Mouse (Mus musculus): Measurements from ENCODE around the gene Rnasek. TPM values are rescaled to one million over a fixed set of nuclear protein-coding genes. Genes with fewer than 3 reads are reported as not detected.

The Rnasek gene
- total RNA-seq, 2 experiments from 2014 or later = 29.7 to 221 TPM

GRCm38 (mm10) chr11:70191188-70191587 is 48.5 kb downstream of the Rnasek start:
- no peak for ATAC-seq (ENCODE audit: poor library complexity, severe bottlenecking)

GRCm38 (mm10) chr11:70189319-70190134 is 50.1 kb downstream of the Rnasek start:
- no peak for ATAC-seq (ENCODE audit: poor library complexity, severe bottlenecking)

Other genes with a start within 250 kb of the Rnasek start
- gene Gabarap, start 248.7 kb downstream of the Rnasek start, total RNA-seq (2015) = 843 and 872 TPM in 2 replicates
- gene Gabarap, start 248.7 kb downstream of the Rnasek start, total RNA-seq (2017) = 599 and 651 TPM in 2 replicates
- gene Phf23, start 244.1 kb downstream of the Rnasek start, total RNA-seq (2015) = 34.0 and 37.0 TPM in 2 replicates
- 42.5 and 45.8 TPM in 2 replicates for gene Phf23, start 244.1 kb downstream of the Rnasek start, total RNA-seq (2017)
- gene Dvl2, start 239.2 kb downstream of the Rnasek start, total RNA-seq (2015) = 7.9 and 9.3 TPM in 2 replicates
- 12.7 and 16.9 TPM in 2 replicates for gene Dvl2, start 239.2 kb downstream of the Rnasek start, total RNA-seq (2017)
- gene Acadvl, start 224.4 kb downstream of the Rnasek start, total RNA-seq (2015) = 32.7 and 35.0 TPM in 2 replicates
- gene Acadvl, start 224.4 kb downstream of the Rnasek start, total RNA-seq (2017) = 31.7 and 37.0 TPM in 2 replicates
- gene Dlg4, start 222.9 kb downstream of the Rnasek start, total RNA-seq (2015) = 5.2 and 10.1 TPM in 2 replicates
- 1.3 and 3.7 TPM in 2 replicates for gene Dlg4, start 222.9 kb downstream of the Rnasek start, total RNA-seq (2017)
- not detected in 2 replicates for gene Asgr1, start 185.8 kb downstream of the Rnasek start, total RNA-seq (2015)
- gene Asgr1, start 185.8 kb downstream of the Rnasek start, total RNA-seq (2017) = not detected in 2 replicates
- gene Asgr2, start 147.2 kb downstream of the Rnasek start, total RNA-seq (2015) = 0.16 and 0.27 TPM in 2 replicates
- gene Asgr2, start 147.2 kb downstream of the Rnasek start, total RNA-seq (2017) = 2.1 and 3.0 TPM in 2 replicates
- 3.3 and 4.5 TPM in 2 replicates for gene Mgl2, start 109.5 kb downstream of the Rnasek start, total RNA-seq (2015)
- 3.3 and 4.5 TPM in 2 replicates for gene Mgl2, start 109.5 kb downstream of the Rnasek start, total RNA-seq (2017)
- gene Clec10a, start 83.6 kb downstream of the Rnasek start, total RNA-seq (2015) = 34.6 and 35.3 TPM in 2 replicates
- 35.5 and 36.5 TPM in 2 replicates for gene Clec10a, start 83.6 kb downstream of the Rnasek start, total RNA-seq (2017)
- gene Slc16a11, start 27.1 kb downstream of the Rnasek start, total RNA-seq (2015) = not detected in 2 replicates
- not detected in 2 replicates for gene Slc16a11, start 27.1 kb downstream of the Rnasek start, total RNA-seq (2017)
- 1.9 and 2.5 TPM in 2 replicates for gene Slc16a13, start 18.8 kb downstream of the Rnasek start, total RNA-seq (2015)
- 2.3 and 7.7 TPM in 2 replicates for gene Slc16a13, start 18.8 kb downstream of the Rnasek start, total RNA-seq (2017)
- gene Bcl6b, start 10.0 kb downstream of the Rnasek start, total RNA-seq (2015) = 0.04 and 0.27 TPM in 2 replicates
- gene Bcl6b, start 10.0 kb downstream of the Rnasek start, total RNA-seq (2017) = not detected in 2 replicates
- 74.4 and 77.6 TPM in 2 replicates for gene 0610010K14Rik, start 1.9 kb downstream of the Rnasek start, total RNA-seq (2015)
- gene 0610010K14Rik, start 1.9 kb downstream of the Rnasek start, total RNA-seq (2017) = 25.6 and 31.5 TPM in 2 replicates
- gene Gm21988, start within 50 bp of the Rnasek start, total RNA-seq (2015) = 4.0 and 5.2 TPM in 2 replicates
- 0.11 and 4.3 TPM in 2 replicates for gene Gm21988, start within 50 bp of the Rnasek start, total RNA-seq (2017)
- gene Alox12, start 15.5 kb upstream of the Rnasek start, total RNA-seq (2015) = not detected in 2 replicates
- gene Alox12, start 15.5 kb upstream of the Rnasek start, total RNA-seq (2017) = not detected in 2 replicates
- 0.98 and 1.5 TPM in 2 replicates for gene Alox12e, start 82.8 kb upstream of the Rnasek start, total RNA-seq (2015)
- 1.2 and 1.7 TPM in 2 replicates for gene Alox12e, start 82.8 kb upstream of the Rnasek start, total RNA-seq (2017)
- gene Alox15, start 112.2 kb upstream of the Rnasek start, total RNA-seq (2015) = 62.7 and 71.5 TPM in 2 replicates
- gene Alox15, start 112.2 kb upstream of the Rnasek start, total RNA-seq (2017) = 72.8 and 74.4 TPM in 2 replicates
- gene Pelp1, start 170.2 kb upstream of the Rnasek start, total RNA-seq (2015) = 12.1 and 13.2 TPM in 2 replicates
- gene Pelp1, start 170.2 kb upstream of the Rnasek start, total RNA-seq (2017) = 5.8 and 7.4 TPM in 2 replicates
- 140 and 157 TPM in 2 replicates for gene Arrb2, start 192.8 kb upstream of the Rnasek start, total RNA-seq (2015)
- gene Arrb2, start 192.8 kb upstream of the Rnasek start, total RNA-seq (2017) = 125 and 141 TPM in 2 replicates
- 42.2 and 64.0 TPM in 2 replicates for gene Med11, start 212.1 kb upstream of the Rnasek start, total RNA-seq (2015)
- 47.8 and 55.3 TPM in 2 replicates for gene Med11, start 212.1 kb upstream of the Rnasek start, total RNA-seq (2017)
- gene Zmynd15, start 219.6 kb upstream of the Rnasek start, total RNA-seq (2015) = 0.13 TPM in 1 of 2 replicates, not detected in the other
- gene Zmynd15, start 219.6 kb upstream of the Rnasek start, total RNA-seq (2017) = 0.04 TPM in 1 of 2 replicates, not detected in the other
- gene Cxcl16, start 220.1 kb upstream of the Rnasek start, total RNA-seq (2015) = 0.84 and 1.9 TPM in 2 replicates
- gene Cxcl16, start 220.1 kb upstream of the Rnasek start, total RNA-seq (2017) = 1.2 and 1.7 TPM in 2 replicates

Data from megakaryocyte, adult 5-6 weeks (primary cell).